Mouse (Mus musculus): Measurements from ENCODE around the gene Tpt1. TPM values are rescaled to one million over a fixed set of nuclear protein-coding genes. Genes with fewer than 3 reads are reported as not detected.
"Not testable (repeated sequence)": the region's sequence is repeated elsewhere in the genome, so short reads cannot be mapped to it uniquely, and the experiment has no call there.

Tpt1 gene
- polyA plus RNA-seq, 1 experiment = 2,477 TPM

GRCm38 (mm10) chr14:75833546-75834250 lies 11.2 kb upstream of the Tpt1 start:
- H3K27ac ChIP-seq (replicated peaks; ENCODE audit: low read depth, low read length) = peak overlapping the region; percentile 98
- peaks cover 11% of the 10 kb centered on the region for H3K4me1 ChIP-seq (ENCODE audit: control insufficient read depth, insufficient read depth, insufficient read length, low read length)
- H3K4me3 ChIP-seq (ENCODE audit: insufficient read depth, low read depth, low read length) = peak overlapping the region; percentile 54

DNA sequence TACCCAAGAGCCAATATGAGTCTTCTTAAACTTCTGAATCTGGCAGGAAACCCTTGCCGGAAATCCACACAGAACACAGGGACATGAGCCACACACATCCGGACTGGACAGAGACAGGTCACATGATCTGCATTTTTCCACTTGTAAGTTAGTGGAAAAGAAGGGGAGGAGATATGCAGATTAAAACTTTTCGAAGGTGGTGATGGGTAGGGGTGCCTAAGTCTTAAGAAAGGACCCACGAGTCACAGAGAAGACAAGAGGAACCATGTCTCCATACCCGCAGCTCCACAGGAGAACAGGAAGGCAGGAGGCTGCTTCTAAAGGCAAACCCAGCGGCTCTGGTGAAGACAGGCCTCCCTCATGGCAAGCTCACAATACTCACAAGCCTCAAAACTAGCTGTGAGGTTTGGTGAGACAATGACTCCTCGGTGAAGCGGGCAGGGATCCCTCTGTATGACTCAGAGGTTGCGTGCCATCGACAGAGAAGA lies 10.6 kb upstream of the Tpt1 start:
- Histone ChIP-seq H3K4me1 (ENCODE audit: control insufficient read depth, insufficient read depth, insufficient read length, low read length) (peaks cover 5% of the 10 kb centered on the region), H3K4me3 (ENCODE audit: insufficient read depth, low read depth, low read length) (peak overlapping the region; percentile 62), H3K27ac (replicated peaks; ENCODE audit: low read depth, low read length) (peak overlapping the region; percentile 100)

DNA sequence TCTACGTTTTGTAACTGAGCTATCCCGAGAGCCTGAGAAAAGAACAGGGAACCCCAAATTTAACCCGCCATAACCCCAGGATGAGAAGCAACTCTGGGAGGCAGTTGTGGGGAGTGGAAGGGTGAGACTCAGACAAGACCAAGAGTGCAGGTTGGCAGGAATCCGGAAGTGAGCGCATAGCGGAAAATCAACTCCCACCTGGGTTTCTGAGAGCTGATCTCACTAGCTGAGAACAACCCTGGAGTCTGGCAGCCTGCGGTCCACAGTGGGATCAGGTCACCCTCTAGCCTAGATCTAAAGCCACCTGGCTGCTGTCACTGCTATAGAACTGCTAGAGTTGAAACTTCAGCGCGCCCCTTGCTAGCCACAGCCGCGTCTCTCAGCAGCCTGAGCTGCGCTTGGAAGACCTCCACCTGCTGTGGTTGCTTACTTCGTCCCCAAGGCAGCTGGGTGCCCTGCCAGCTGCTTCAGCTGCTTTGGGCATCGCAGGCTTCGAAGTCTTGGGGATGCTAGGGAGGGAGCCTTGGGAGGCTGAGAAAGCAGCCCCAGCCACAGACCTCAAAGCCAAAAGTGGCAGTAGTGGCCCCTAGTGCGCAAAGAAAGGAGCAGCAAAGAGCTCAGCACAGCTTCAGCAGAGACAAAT lies 10.0 kb upstream of the Tpt1 start:
- peak overlapping the region; percentile 100 for H3K27ac ChIP-seq (replicated peaks; ENCODE audit: low read depth, low read length)
- H3K4me1 ChIP-seq (ENCODE audit: control insufficient read depth, insufficient read depth, insufficient read length, low read length) = peaks cover 5% of the 10 kb centered on the region; the same call in 1 of the 2 replicates
- peak overlapping the region; percentile 62 for H3K4me3 ChIP-seq (ENCODE audit: insufficient read depth, low read depth, low read length)

DNA sequence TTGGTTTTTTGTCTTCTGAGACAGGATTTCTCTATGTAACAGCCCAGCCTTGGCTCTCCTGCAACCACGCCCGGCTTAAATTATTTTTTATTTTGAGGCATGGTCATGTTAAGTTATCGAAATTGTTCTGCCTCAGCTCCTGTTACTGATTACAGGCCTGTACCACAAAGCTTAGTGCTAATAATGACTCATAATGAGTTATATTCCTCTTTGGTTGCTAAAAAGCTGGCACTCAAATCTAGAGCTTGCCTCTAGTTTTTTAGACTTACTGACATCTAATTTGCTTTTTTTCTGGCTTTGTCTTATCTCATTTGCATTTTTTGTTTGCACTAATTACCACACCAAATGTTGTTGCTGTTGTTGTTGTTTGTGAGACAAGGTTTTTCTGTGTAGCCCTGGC lies 8.3 kb upstream of the Tpt1 start:
- H3K27ac ChIP-seq (replicated peaks; ENCODE audit: low read depth, low read length) = no peak overlapping the region
- no peak overlapping the region for H3K4me3 ChIP-seq (ENCODE audit: insufficient read depth, low read depth, low read length)

GRCm38 (mm10) chr14:75837048-75837916 lies 7.6 kb upstream of the Tpt1 start:
- H3K27ac ChIP-seq (replicated peaks; ENCODE audit: low read depth, low read length) = no peak overlapping the region
- H3K4me1 ChIP-seq (ENCODE audit: control insufficient read depth, insufficient read depth, insufficient read length, low read length) = peaks cover 8% of the 10 kb centered on the region
- H3K4me3 ChIP-seq (ENCODE audit: insufficient read depth, low read depth, low read length) = no peak overlapping the region

More for the DNA sequence above, 8.3 kb upstream of the Tpt1 start:
- H3K4me1 ChIP-seq (ENCODE audit: control insufficient read depth, insufficient read depth, insufficient read length, low read length) = peaks cover 5% of the 10 kb centered on the region; the same call in 1 of the 2 replicates

DNA sequence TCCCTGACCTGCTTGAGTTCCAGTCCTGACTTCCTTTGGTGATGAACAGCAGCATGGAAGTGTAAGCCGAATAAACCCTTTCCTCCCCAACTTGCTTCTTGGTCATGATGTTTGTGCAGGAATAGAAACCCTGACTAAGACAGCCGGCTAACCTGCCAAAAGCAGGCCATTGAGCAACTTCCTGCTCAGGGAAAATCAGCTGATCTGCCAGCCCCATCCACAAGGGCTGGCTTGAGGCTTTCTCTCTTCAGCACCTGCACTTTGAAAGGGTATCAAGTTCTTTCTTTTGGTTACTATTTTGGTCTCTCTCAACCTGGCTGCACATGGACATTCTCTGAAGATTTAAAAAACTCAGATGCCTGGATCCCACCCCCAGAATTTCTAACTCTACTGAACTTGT lies 3.1 kb upstream of the Tpt1 start:
- not testable (repeated sequence) for H3K4me3 ChIP-seq (ENCODE audit: insufficient read depth, low read depth, low read length); H3K27ac ChIP-seq (replicated peaks; ENCODE audit: low read depth, low read length); H3K4me1 ChIP-seq (ENCODE audit: control insufficient read depth, insufficient read depth, insufficient read length, low read length)

DNA sequence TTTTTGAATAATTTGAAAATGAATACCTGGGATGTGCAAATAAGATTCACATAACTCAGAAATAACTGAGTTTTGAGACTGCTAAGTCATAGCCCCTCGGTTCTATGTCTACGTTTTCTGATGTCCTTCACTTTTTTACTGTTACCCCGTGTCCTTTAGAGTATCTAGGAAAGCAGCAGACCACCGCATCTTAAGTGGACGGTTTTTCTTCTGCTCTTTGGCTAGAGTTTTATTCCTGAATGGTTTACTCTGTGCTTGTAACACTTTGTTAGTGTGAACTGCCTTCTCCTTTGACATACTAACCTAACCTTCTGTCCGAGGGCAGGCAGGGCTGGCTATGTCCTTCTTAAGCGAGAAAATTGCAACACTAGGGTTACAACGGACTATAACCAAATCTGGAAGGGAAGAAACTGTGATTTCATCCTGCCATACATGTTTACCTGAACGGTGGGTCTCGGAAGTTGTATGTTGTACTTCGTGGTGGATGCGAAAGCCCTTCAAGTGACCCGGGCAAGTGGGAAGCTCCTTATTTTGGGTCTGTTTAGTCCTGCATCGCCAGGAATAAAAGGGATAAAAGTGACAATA lies 690 bp upstream of the Tpt1 start:
- H3K4me1 ChIP-seq (ENCODE audit: control insufficient read depth, insufficient read depth, insufficient read length, low read length) = peaks cover 6% of the 10 kb centered on the region; the same call in 1 of the 2 replicates
- peak overlapping the region; percentile 100 for H3K27ac ChIP-seq (replicated peaks; ENCODE audit: low read depth, low read length)
- H3K4me3 ChIP-seq (ENCODE audit: insufficient read depth, low read depth, low read length) = peak overlapping the region; percentile 80

DNA sequence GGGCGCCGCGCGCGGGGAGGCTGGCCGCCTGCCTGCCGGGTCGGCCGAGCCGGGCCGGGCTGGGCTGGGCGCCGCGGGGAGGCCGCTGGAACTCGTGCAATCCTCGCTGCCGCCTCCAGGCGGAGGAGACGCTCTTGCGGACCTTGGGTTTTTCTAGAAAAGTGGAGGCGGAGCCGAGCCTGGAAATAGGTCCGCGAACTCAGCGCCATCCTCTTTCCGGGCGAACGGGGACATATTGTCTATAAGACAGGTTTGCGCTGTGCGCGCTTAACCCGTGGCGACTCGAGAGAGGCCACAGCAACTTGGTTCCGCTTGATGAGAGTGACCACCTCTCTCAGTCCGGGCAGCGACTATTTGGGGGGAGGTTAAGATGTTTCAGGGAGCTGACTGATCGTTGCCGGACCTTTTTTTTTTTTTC lies 814 bp downstream of the Tpt1 start:
- Histone ChIP-seq H3K4me3 (ENCODE audit: insufficient read depth, low read depth, low read length) (peak overlapping the region; percentile 87), H3K27ac (replicated peaks; ENCODE audit: low read depth, low read length) (peak overlapping the region; percentile 98), H3K4me1 (ENCODE audit: control insufficient read depth, insufficient read depth, insufficient read length, low read length) (peaks cover 6% of the 10 kb centered on the region; the same call in 1 of the 2 replicates)

DNA sequence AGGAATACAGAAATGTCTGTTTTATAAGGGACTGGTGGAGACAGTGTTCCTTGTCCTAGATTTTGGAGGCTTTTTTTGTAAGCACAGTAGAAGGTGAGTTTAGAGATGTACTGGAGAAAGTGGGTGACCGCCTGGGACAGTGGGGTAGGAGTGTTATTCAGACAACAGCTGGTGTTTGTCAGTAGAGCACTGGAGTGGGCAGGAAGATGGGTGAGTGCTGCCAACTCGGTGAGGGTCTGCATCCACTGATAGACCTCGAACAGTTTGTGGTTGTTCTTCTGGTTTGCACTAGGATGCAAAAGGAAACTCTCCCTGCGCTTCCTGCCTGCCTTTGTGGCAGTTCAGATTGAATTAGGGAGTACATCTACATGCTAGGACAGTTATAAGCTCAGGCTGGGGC lies 2.8 kb downstream of the Tpt1 start:
- no peak overlapping the region for H3K27ac ChIP-seq (replicated peaks; ENCODE audit: low read depth, low read length)
- H3K4me1 ChIP-seq (ENCODE audit: control insufficient read depth, insufficient read depth, insufficient read length, low read length) = 0 out of 2 replicates have a peak, but pooled peaks cover 3% of the 10 kb centered on the region
- H3K4me3 ChIP-seq (ENCODE audit: insufficient read depth, low read depth, low read length) = no peak overlapping the region

DNA sequence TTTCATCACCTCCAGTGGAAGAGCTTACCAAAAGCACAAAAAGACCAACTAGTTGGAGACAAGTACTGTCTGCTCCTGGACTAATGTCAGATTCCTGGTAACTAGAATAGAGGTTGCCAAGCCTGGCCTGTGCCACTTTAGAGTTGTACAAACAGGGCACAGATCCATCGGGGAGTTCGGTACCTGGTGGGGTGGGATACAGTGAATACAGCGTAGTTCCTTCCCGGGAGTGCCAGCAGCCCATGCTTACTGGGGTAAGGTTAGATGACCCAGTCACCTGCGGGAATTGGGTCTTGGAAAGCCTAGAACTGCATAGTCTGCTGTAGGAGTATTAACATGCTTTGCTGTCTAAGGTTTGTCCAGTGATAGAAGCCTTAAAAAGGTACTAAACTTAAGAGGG lies 3.6 kb downstream of the Tpt1 start:
- H3K4me1 ChIP-seq (ENCODE audit: control insufficient read depth, insufficient read depth, insufficient read length, low read length) = 0 out of 2 replicates have a peak, but pooled peaks cover 3% of the 10 kb centered on the region
- H3K4me3 ChIP-seq (ENCODE audit: insufficient read depth, low read depth, low read length) = no peak overlapping the region
- no peak overlapping the region for H3K27ac ChIP-seq (replicated peaks; ENCODE audit: low read depth, low read length)

GRCm38 (mm10) chr14:75849236-75849635 lies 4.3 kb downstream of the Tpt1 start:
- 0 out of 2 replicates have a peak, but pooled peaks cover 3% of the 10 kb centered on the region for H3K4me1 ChIP-seq (ENCODE audit: control insufficient read depth, insufficient read depth, insufficient read length, low read length)
- no peak overlapping the region for H3K27ac ChIP-seq (replicated peaks; ENCODE audit: low read depth, low read length)
- H3K4me3 ChIP-seq (ENCODE audit: insufficient read depth, low read depth, low read length) = no peak overlapping the region

DNA sequence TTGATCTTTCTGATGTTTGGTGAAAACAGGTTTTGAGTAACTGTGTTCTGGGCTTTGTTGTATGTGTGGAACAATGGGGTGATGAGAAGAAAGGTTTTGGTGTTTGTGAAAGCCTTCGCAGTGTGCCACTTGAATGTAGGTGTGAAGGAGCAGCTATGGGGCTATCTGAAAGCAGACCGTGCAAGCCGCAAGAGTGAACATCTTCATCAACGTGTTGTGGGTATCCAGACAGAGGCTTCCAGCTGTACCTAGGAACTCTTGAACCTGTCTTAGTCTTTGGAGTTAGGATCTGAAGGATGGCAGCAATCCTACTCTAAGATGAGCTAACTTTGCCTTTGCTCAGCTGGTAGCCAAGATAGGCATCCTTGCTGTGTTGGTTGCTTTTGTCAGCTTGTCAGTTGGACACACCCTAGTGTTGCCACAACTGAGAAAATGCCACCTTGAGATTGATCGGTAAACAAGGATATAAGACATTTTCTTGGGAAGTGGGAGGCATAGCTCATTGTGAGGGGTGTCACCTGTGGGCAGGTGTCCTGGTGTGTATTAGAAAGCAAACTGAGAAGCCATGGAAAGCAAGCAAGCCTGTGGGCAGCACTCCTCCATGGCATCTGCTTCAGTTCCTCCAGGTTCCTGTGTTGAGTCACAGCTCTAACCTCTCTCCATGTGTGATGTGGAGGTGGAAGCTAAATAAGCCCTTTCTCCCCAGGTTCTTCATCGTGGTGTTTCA lies 5.1 kb downstream of the Tpt1 start:
- Histone ChIP-seq H3K27ac (replicated peaks; ENCODE audit: low read depth, low read length) (no peak overlapping the region), H3K4me1 (ENCODE audit: control insufficient read depth, insufficient read depth, insufficient read length, low read length) (0 out of 2 replicates have a peak, but pooled peaks cover 3% of the 10 kb centered on the region), H3K4me3 (ENCODE audit: insufficient read depth, low read depth, low read length) (no peak overlapping the region)

GRCm38 (mm10) chr14:75850819-75851218 lies 5.9 kb downstream of the Tpt1 start:
- Histone ChIP-seq H3K4me1 (ENCODE audit: control insufficient read depth, insufficient read depth, insufficient read length, low read length) (0 out of 2 replicates have a peak, but pooled peaks cover 3% of the 10 kb centered on the region), H3K27ac (replicated peaks; ENCODE audit: low read depth, low read length) (no peak overlapping the region), H3K4me3 (ENCODE audit: insufficient read depth, low read depth, low read length) (no peak overlapping the region)

- Histone ChIP-seq H3K27ac (replicated peaks; ENCODE audit: low read depth, low read length) (no peak overlapping the region), H3K4me3 (ENCODE audit: insufficient read depth, low read depth, low read length) (no peak overlapping the region), H3K4me1 (ENCODE audit: control insufficient read depth, insufficient read depth, insufficient read length, low read length) (0 out of 2 replicates have a peak, but pooled peaks cover 3% of the 10 kb centered on the region)
These were observed 7.1 kb downstream of the Tpt1 start for GRCm38 (mm10) chr14:75852016-75852415.

Measured in brown adipose tissue, adult 24 weeks (tissue).